Mouse (Mus musculus): ENCODE data around the gene Cops7b. TPM values are rescaled to one million over a fixed set of nuclear protein-coding genes. Genes with fewer than 3 reads are reported as not detected.

Gene Cops7b
- polyA plus RNA-seq, 1 experiment from 2014 or later, result 21.7 TPM

Small RNA genes within 50 kb of the gene (microRNA-seq; reads per million reads assigned to microRNA genes)
- gene Gm22955, result not detected

Other genes starting within 250 kb of the Cops7b start
- 219 and 239 TPM in 2 replicates for gene Ncl, start 223.5 kb upstream of the Cops7b start, polyA plus RNA-seq (2015; fragmentation: Nextera tagmentation; extraction: Ambion mirVana)
- not detected in 2 replicates for gene Nmur1, start 156.7 kb upstream of the Cops7b start, polyA plus RNA-seq (2015; fragmentation: Nextera tagmentation; extraction: Ambion mirVana)
- gene Tex44, start 156.6 kb upstream of the Cops7b start, polyA plus RNA-seq (2015; fragmentation: Nextera tagmentation; extraction: Ambion mirVana), result not detected in 2 replicates
- 791 and 881 TPM in 2 replicates for gene Ptma, start 56.2 kb upstream of the Cops7b start, polyA plus RNA-seq (2015; fragmentation: Nextera tagmentation; extraction: Ambion mirVana)
- gene Pde6d, start 275 bp upstream of the Cops7b start, polyA plus RNA-seq (2015; fragmentation: Nextera tagmentation; extraction: Ambion mirVana), result 61.6 and 73.0 TPM in 2 replicates
- gene Nppc, start 87.7 kb downstream of the Cops7b start, polyA plus RNA-seq (2015; fragmentation: Nextera tagmentation; extraction: Ambion mirVana), result 1.2 and 1.3 TPM in 2 replicates
- gene Dis3l2, start 120.9 kb downstream of the Cops7b start, polyA plus RNA-seq (2015; fragmentation: Nextera tagmentation; extraction: Ambion mirVana), result 15.2 and 17.4 TPM in 2 replicates

Measured in heart, embryonic 15.5 days (tissue).